Mouse (Mus musculus) kidney, postnatal 14 days (tissue): Measurements from ENCODE around the gene Hspb7.

Experiments
- DNase-seq: peaks from one replicate; pipeline ENCODE4 v3.0.0; 2022; ENCODE audit warnings: mixed read lengths

The Hspb7 gene

GRCm38 (mm10) chr4:141451251-141451650, 30.7 kb downstream of the Hspb7 start:
- DNase-seq: no peak

GRCm38 (mm10) chr4:141451916-141452450, 31.4 kb downstream of the Hspb7 start:
- DNase-seq: no peak

- no peak for DNase-seq
Measured at GRCm38 (mm10) chr4:141454581-141455350, 34.2 kb downstream of the Hspb7 start.

GRCm38 (mm10) chr4:141455526-141455925, 34.9 kb downstream of the Hspb7 start:
- no peak for DNase-seq

- DNase-seq: no peak
Measured at GRCm38 (mm10) chr4:141456193-141456938, 35.8 kb downstream of the Hspb7 start.

- DNase-seq: peak; percentile 55
Measured at GRCm38 (mm10) chr4:141458236-141458635, 37.7 kb downstream of the Hspb7 start.

- no peak for DNase-seq
Measured at GRCm38 (mm10) chr4:141458888-141459287, 38.3 kb downstream of the Hspb7 start.

GRCm38 (mm10) chr4:141459766-141460165, 39.2 kb downstream of the Hspb7 start:
- DNase-seq: no peak

GRCm38 (mm10) chr4:141460481-141460880, 39.9 kb downstream of the Hspb7 start:
- no peak for DNase-seq

GRCm38 (mm10) chr4:141461088-141461487, 40.5 kb downstream of the Hspb7 start:
- no peak for DNase-seq

GRCm38 (mm10) chr4:141461576-141461975, 41.0 kb downstream of the Hspb7 start:
- DNase-seq: no peak

- peak; percentile 71 for DNase-seq
Measured at GRCm38 (mm10) chr4:141463472-141463871, 42.9 kb downstream of the Hspb7 start.

- DNase-seq: no peak
Measured at GRCm38 (mm10) chr4:141464722-141465121, 44.1 kb downstream of the Hspb7 start.

- DNase-seq: no peak
Measured at GRCm38 (mm10) chr4:141465512-141466288, 45.1 kb downstream of the Hspb7 start.

- DNase-seq: no peak
Measured at GRCm38 (mm10) chr4:141466289-141466795, 45.8 kb downstream of the Hspb7 start.

GRCm38 (mm10) chr4:141466844-141467580, 46.4 kb downstream of the Hspb7 start:
- DNase-seq: no peak

GRCm38 (mm10) chr4:141467581-141467927, 47.0 kb downstream of the Hspb7 start:
- no peak for DNase-seq

GRCm38 (mm10) chr4:141468576-141468975, 48.0 kb downstream of the Hspb7 start:
- DNase-seq: no peak

GRCm38 (mm10) chr4:141469343-141469742, 48.8 kb downstream of the Hspb7 start:
- no peak for DNase-seq

- DNase-seq: no peak
Measured at GRCm38 (mm10) chr4:141471491-141471890, 50.9 kb downstream of the Hspb7 start.

GRCm38 (mm10) chr4:141472641-141473321, 52.2 kb downstream of the Hspb7 start:
- no peak for DNase-seq

GRCm38 (mm10) chr4:141474431-141474830, 53.9 kb downstream of the Hspb7 start:
- no peak for DNase-seq
